Mouse (Mus musculus) adrenal gland, adult 18-20 months (tissue): ENCODE results near the gene Col25a1. TPM values are rescaled to one million over a fixed set of nuclear protein-coding genes. Genes with fewer than 3 reads are reported as not detected.

Source experiments
- total RNA-seq, 2 experiments: library from RNA; stranded (reverse); gene quantifications; 1 replicate in 1 of 2; 2 replicates in 1 of 2; pipeline ENCODE4 v1.2.3; 2021

The Col25a1 gene
- total RNA-seq, 2 experiments from 2014 or later, result 1.5 to 5.6 TPM

Other genes with a start within 250 kb of the Col25a1 start
- gene Casp6, start 230.1 kb upstream of the Col25a1 start, total RNA-seq, result 10 to 100 TPM; 20.2 to 39.4 TPM
- 10 to 100 TPM in 1 of 2 experiments, 1 to 10 TPM in 1; 7.7 to 13.1 TPM for gene Mcub, start 161.3 kb upstream of the Col25a1 start, total RNA-seq
- 10 to 100 TPM; 58.3 to 70.0 TPM for gene Sec24b, start 69.9 kb upstream of the Col25a1 start, total RNA-seq